Mouse (Mus musculus) ES-Bruce4 (cell line): ENCODE data around the gene Krt18.
A peak's percentile ranks its signal among the peaks of the same experiment; 100 is the strongest.

Experiments used
- CTCF ChIP-seq: IDR thresholded peaks from one replicate; pipeline ENCODE4 v1.8.1; 2011; ENCODE audit warnings: low read depth, low read length
- EP300 ChIP-seq: IDR thresholded peaks from 2 replicates; pipeline ENCODE4 v1.6.1; 2011; ENCODE audit warnings: low read depth, low read length; ENCODE audit not compliant: insufficient read depth
- POLR2A ChIP-seq: IDR thresholded peaks from one replicate; pipeline ENCODE4 v1.8.1; 2011; ENCODE audit warnings: low read length; ENCODE audit not compliant: insufficient read depth

DNA sequence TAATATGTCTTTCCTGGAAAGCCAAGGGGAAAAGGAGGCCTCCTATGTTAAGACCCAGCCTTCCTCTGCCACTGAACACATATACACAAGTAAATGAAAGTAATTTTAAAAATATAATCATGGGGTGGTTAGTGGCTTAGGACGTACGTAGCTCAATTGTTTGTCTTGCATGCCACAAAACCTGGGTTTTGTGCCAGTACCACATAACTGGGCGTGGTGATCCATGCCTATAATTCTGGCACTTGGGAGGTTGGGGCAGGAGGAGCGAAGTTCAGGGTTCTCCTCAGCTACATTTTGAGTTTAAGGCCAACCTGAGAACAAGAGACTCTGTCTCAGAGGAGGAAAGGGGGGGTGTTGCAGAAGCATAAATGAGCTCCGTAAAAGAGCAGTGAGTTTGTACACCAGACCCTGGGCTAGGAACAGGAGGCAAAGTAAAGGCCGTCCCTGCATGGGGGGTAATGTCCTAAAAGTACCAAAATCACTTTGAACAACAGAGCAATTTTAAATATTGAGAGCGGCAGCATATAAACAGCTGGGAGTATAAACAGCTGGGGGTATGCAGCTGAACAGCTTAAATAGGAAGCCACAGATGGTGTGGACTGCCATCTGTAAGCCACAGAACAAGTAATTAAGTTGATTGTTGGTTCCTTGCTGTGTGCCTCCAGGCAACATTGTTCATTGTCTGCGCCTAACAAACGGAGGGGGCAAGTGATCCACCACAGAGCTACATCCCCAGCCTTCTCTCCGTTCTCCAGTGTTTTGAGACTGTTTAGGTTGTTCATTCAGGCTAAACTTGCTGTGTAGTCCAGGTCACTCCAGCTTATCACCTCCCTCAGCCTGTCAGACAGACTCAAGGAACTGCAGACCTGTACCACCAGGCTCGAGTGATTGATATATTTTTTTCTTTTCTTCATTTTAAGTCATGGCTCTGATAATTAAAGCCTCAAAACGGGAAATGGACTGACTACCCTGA is 20.6 kb upstream of the Krt18 start:
- TF ChIP-seq CTCF (no peak), EP300 (0 out of 2 replicates have a peak, but pooled peaks have one; percentile 50), POLR2A (no peak)
